Mouse (Mus musculus) hindbrain, embryonic 16.5 days (tissue): ENCODE results near the gene Snrpf. TPM values are rescaled to one million over a fixed set of nuclear protein-coding genes. Genes with fewer than 3 reads are reported as not detected.

Experiments
- ATAC-seq: fragments of 200-750 bp; cut with Nextera tagmentation; 2 replicates; pipeline ENCODE4 v1.8.0; 2017; ENCODE audit warnings: moderate TSS enrichment, moderate library complexity
- H3K27ac ChIP-seq: fragments of 300-500 bp; sonication (generic); 2 replicates; pipeline ENCODE4 v1.5.1; 2014; ENCODE audit warnings: low read depth, mild to moderate bottlenecking, control low read depth, low read length, moderate library complexity
- H3K27me3 ChIP-seq: fragments of 300-500 bp; sonication (generic); replicated peaks from 2 replicates; pipeline ENCODE4 v1.6.1; 2014; ENCODE audit warnings: low read length; ENCODE audit not compliant: control insufficient read depth, insufficient read depth
- H3K36me3 ChIP-seq: fragments of 300-500 bp; sonication (generic); 2 replicates; pipeline ENCODE4 v1.6.1; 2014; ENCODE audit warnings: mild to moderate bottlenecking, low read length, moderate library complexity, mixed read lengths; ENCODE audit not compliant: control insufficient read depth, insufficient read depth
- H3K4me1 ChIP-seq: fragments of 300-500 bp; sonication (generic); 2 replicates; pipeline ENCODE4 v1.6.1; 2014; ENCODE audit warnings: low read depth, low read length; ENCODE audit not compliant: control insufficient read depth, insufficient read depth
- H3K4me2 ChIP-seq: fragments of 300-500 bp; sonication (generic); 2 replicates; pipeline ENCODE4 v1.6.1; 2014; ENCODE audit warnings: mild to moderate bottlenecking, low read length, control low read depth, moderate library complexity
- H3K4me3 ChIP-seq: fragments of 300-500 bp; sonication (generic); 2 replicates; pipeline ENCODE4 v1.5.1; 2014; ENCODE audit warnings: mild to moderate bottlenecking, low read length, control low read depth, moderate library complexity
- H3K9ac ChIP-seq: fragments of 300-500 bp; sonication (generic); 2 replicates; pipeline ENCODE4 v1.6.1; 2014; ENCODE audit warnings: low read depth, mild to moderate bottlenecking, control low read depth, low read length, moderate library complexity
- H3K9me3 ChIP-seq: fragments of 300-500 bp; sonication (generic); 2 replicates; pipeline ENCODE4 v1.6.1; 2014; ENCODE audit warnings: mild to moderate bottlenecking, low read length, moderate library complexity; ENCODE audit not compliant: control insufficient read depth
- WGBS: fragments of 180-500 bp; shearing (Covaris S2); extraction: QIAGEN DNeasy Blood & Tissue Kit; methylation state at CpG from one replicate; pipeline ENCODE4 v1.1.7; 2014; 5-methylcytosine and 5-hydroxymethylcytosine counted together
- polyA plus RNA-seq: library from polyadenylated mRNA; unstranded; fragments of >200 nt; fragmentation: Nextera tagmentation; extraction: Ambion mirVana; gene quantifications from 2 replicates; pipeline ENCODE4 v1.2.1, GENCODE M21; 2015

The Snrpf gene
- 48.3 and 54.7 TPM in 2 replicates for polyA plus RNA-seq

- Histone ChIP-seq H3K4me2 (peak within 1 kb of the TSS; percentile 67), H3K9ac (peak within 1 kb of the TSS; percentile 82), H3K4me1 (peaks cover 14% of the 10 kb centered on the region), H3K36me3 (no peaks in the 10 kb centered on the region), H3K27ac (peak within 1 kb of the TSS; percentile 81), H3K9me3 (no peaks in the 10 kb centered on the region), H3K27me3 (no peaks in the 10 kb centered on the region; the same call in 1 of the 2 replicates), H3K4me3 (peak within 1 kb of the TSS; percentile 66)
- WGBS: 0% methylated on average over 41 of the region's 63 CpGs
- peak; percentile 91 for ATAC-seq
Observed at GRCm38 (mm10) chr10:93589281-93589848, at the start of gene Snrpf. TSS of gene Snrpf (minus strand) at chr10:93589706.

GRCm38 (mm10) chr10:93635941-93636340 is 46.4 kb upstream of the Snrpf start:
- ATAC-seq: peak; percentile 56
- Histone ChIP-seq H3K27me3 (no peaks in the 10 kb centered on the region), H3K36me3 (no peaks in the 10 kb centered on the region), H3K9ac (no peak overlapping the region), H3K4me2 (no peak overlapping the region), H3K4me3 (no peak overlapping the region), H3K4me1 (peaks cover 6% of the 10 kb centered on the region; the same call in 1 of the 2 replicates), H3K9me3 (no peaks in the 10 kb centered on the region), H3K27ac (no peak overlapping the region)
- WGBS: 21% methylated on average over 9 of the region's 9 CpGs

- H3K27ac ChIP-seq: no peak overlapping the region
- no peak for ATAC-seq
- H3K4me3 ChIP-seq: no peak overlapping the region
- H3K4me1 ChIP-seq: no peaks in the 10 kb centered on the region
- no peaks in the 10 kb centered on the region for H3K36me3 ChIP-seq
- H3K9me3 ChIP-seq: no peaks in the 10 kb centered on the region
- no peak overlapping the region for H3K9ac ChIP-seq
- H3K4me2 ChIP-seq: no peak overlapping the region
- H3K27me3 ChIP-seq: no peaks in the 10 kb centered on the region
- 96% methylated on average over 2 of the region's 2 CpGs for WGBS
Observed at GRCm38 (mm10) chr10:93633971-93634370, 44.5 kb upstream of the Snrpf start.

GRCm38 (mm10) chr10:93633563-93633962 is 44.1 kb upstream of the Snrpf start:
- 77% methylated on average over 5 of the region's 5 CpGs for WGBS
- H3K4me3 ChIP-seq: no peak overlapping the region
- no peaks in the 10 kb centered on the region for H3K27me3 ChIP-seq
- H3K27ac ChIP-seq: no peak overlapping the region
- H3K9me3 ChIP-seq: no peaks in the 10 kb centered on the region
- no peak overlapping the region for H3K9ac ChIP-seq
- no peaks in the 10 kb centered on the region for H3K4me1 ChIP-seq
- no peak overlapping the region for H3K4me2 ChIP-seq
- H3K36me3 ChIP-seq: no peaks in the 10 kb centered on the region
- no peak for ATAC-seq

- WGBS: 71% methylated on average over 4 of the region's 4 CpGs
- no peak for ATAC-seq
- no peaks in the 10 kb centered on the region for H3K27me3 ChIP-seq
Observed at GRCm38 (mm10) chr10:93632086-93632485, 42.6 kb upstream of the Snrpf start.

GRCm38 (mm10) chr10:93630310-93630709 is 40.8 kb upstream of the Snrpf start:
- Histone ChIP-seq H3K27ac (no peak overlapping the region), H3K36me3 (no peaks in the 10 kb centered on the region), H3K4me2 (no peak overlapping the region), H3K4me3 (no peak overlapping the region), H3K27me3 (no peaks in the 10 kb centered on the region), H3K9me3 (no peaks in the 10 kb centered on the region), H3K9ac (no peak overlapping the region), H3K4me1 (no peaks in the 10 kb centered on the region)
- 93% methylated on average over 5 of the region's 5 CpGs for WGBS
- ATAC-seq: no peak

More at GRCm38 (mm10) chr10:93632086-93632485, 42.6 kb upstream of the Snrpf start:
- Histone ChIP-seq H3K27ac (no peak overlapping the region), H3K4me1 (no peaks in the 10 kb centered on the region), H3K36me3 (no peaks in the 10 kb centered on the region), H3K9ac (no peak overlapping the region), H3K4me3 (no peak overlapping the region), H3K4me2 (no peak overlapping the region), H3K9me3 (no peaks in the 10 kb centered on the region)

- Histone ChIP-seq H3K9ac (no peak overlapping the region), H3K36me3 (no peaks in the 10 kb centered on the region), H3K4me3 (no peak overlapping the region), H3K4me1 (no peaks in the 10 kb centered on the region), H3K27me3 (no peaks in the 10 kb centered on the region), H3K9me3 (no peaks in the 10 kb centered on the region), H3K4me2 (no peak overlapping the region), H3K27ac (no peak overlapping the region)
- ATAC-seq: no peak
- 85% methylated on average over 10 of the region's 10 CpGs for WGBS
Observed at GRCm38 (mm10) chr10:93624151-93624550, 34.6 kb upstream of the Snrpf start.

- 58% methylated on average over 9 of the region's 9 CpGs for WGBS
- H3K4me2 ChIP-seq: no peak overlapping the region
- no peak overlapping the region for H3K27ac ChIP-seq
- no peak overlapping the region for H3K9ac ChIP-seq
- no peak overlapping the region for H3K4me3 ChIP-seq
- H3K4me1 ChIP-seq: no peaks in the 10 kb centered on the region
- H3K27me3 ChIP-seq: no peaks in the 10 kb centered on the region
- H3K36me3 ChIP-seq: no peaks in the 10 kb centered on the region
- ATAC-seq: no peak
- H3K9me3 ChIP-seq: no peaks in the 10 kb centered on the region
Observed at GRCm38 (mm10) chr10:93623725-93624124, 34.2 kb upstream of the Snrpf start.

GRCm38 (mm10) chr10:93620438-93621179 is 31.1 kb upstream of the Snrpf start:
- Histone ChIP-seq H3K9ac (no peak overlapping the region), H3K4me1 (no peaks in the 10 kb centered on the region), H3K36me3 (no peaks in the 10 kb centered on the region), H3K9me3 (no peaks in the 10 kb centered on the region), H3K27ac (no peak overlapping the region), H3K4me3 (no peak overlapping the region), H3K27me3 (no peaks in the 10 kb centered on the region), H3K4me2 (no peak overlapping the region)
- no peak for ATAC-seq
- WGBS: 65% methylated on average over 7 of the region's 7 CpGs
